Mouse (Mus musculus) kidney, embryonic 16.5 days (tissue): ENCODE measurements around the gene Rsph6a. TPM values are rescaled to one million over a fixed set of nuclear protein-coding genes. Genes with fewer than 3 reads are reported as not detected.

Source experiments
- ATAC-seq: fragments of 200-750 bp; cut with Nextera tagmentation; 2 replicates; pipeline ENCODE4 v1.8.0; 2017; ENCODE audit warnings: moderate TSS enrichment; ENCODE audit not compliant: low FRiP score, low TSS enrichment
- H3K27ac ChIP-seq: fragments of 300-500 bp; sonication (generic); 2 replicates; pipeline ENCODE4 v1.5.1; 2014; ENCODE audit warnings: low read length
- H3K27me3 ChIP-seq: fragments of 300-500 bp; sonication (generic); 2 replicates; pipeline ENCODE4 v1.6.1; 2014; ENCODE audit warnings: low read length, control low read depth, mixed read lengths; ENCODE audit not compliant: insufficient read depth
- H3K36me3 ChIP-seq: fragments of 300-500 bp; sonication (generic); 2 replicates; pipeline ENCODE4 v1.6.1; 2014; ENCODE audit warnings: low read length, control low read depth, mixed read lengths; ENCODE audit not compliant: insufficient read depth
- H3K4me1 ChIP-seq: fragments of 300-500 bp; sonication (generic); 2 replicates; pipeline ENCODE4 v1.6.1; 2014; ENCODE audit warnings: low read length, control low read depth, mixed read lengths; ENCODE audit not compliant: insufficient read depth
- H3K4me2 ChIP-seq: fragments of 300-500 bp; sonication (generic); replicated peaks from 2 replicates; pipeline ENCODE4 v1.6.1; 2014; ENCODE audit warnings: low read depth, low read length
- H3K4me3 ChIP-seq: fragments of 300-500 bp; sonication (generic); 2 replicates; pipeline ENCODE4 v1.5.1; 2014; ENCODE audit warnings: mild to moderate bottlenecking, low read length
- H3K9ac ChIP-seq: fragments of 300-500 bp; sonication (generic); replicated peaks from 2 replicates; pipeline ENCODE4 v1.6.1; 2014; ENCODE audit warnings: low read length
- H3K9me3 ChIP-seq: fragments of 300-500 bp; sonication (generic); 2 replicates; pipeline ENCODE4 v1.6.1; 2016; ENCODE audit warnings: low read length, control low read depth
- WGBS: fragments of 180-500 bp; shearing (Covaris S2); extraction: QIAGEN DNeasy Blood & Tissue Kit; methylation state at CpG from one replicate; pipeline ENCODE4 v1.1.7; 2014; 5-methylcytosine and 5-hydroxymethylcytosine counted together
- polyA plus RNA-seq: library from polyadenylated mRNA; unstranded; fragments of >200 nt; fragmentation: Nextera tagmentation; extraction: Ambion mirVana; gene quantifications from 2 replicates; pipeline ENCODE4 v1.2.1, GENCODE M21; 2015

Gene Rsph6a
- polyA plus RNA-seq, result not detected in 2 replicates

- H3K4me3 ChIP-seq, result peak within 1 kb of the TSS; percentile 17; the same call in 1 of the 2 replicates
- 25% methylated on average over 33 of the region's 33 CpGs for WGBS
- no peak within 1 kb of the TSS for H3K9ac ChIP-seq
- 0 out of 2 replicates have a peak, but pooled peaks cover 2% of the 10 kb centered on the region for H3K4me1 ChIP-seq
- H3K36me3 ChIP-seq, result peaks cover 38% of the 10 kb centered on the region
- no peaks in the 10 kb centered on the region for H3K9me3 ChIP-seq
- ATAC-seq, result 0 out of 2 replicates have a peak, but pooled peaks have one; percentile 57
- H3K27me3 ChIP-seq, result no peaks in the 10 kb centered on the region
- no peak within 1 kb of the TSS for H3K27ac ChIP-seq
- peak within 1 kb of the TSS; percentile 42 for H3K4me2 ChIP-seq
Observed at GRCm38 (mm10) chr7:19054047-19054776, at the start of gene Rsph6a. Gene Rsph6a, plus strand, starts transcription at chr7:19054690.

- no peak for ATAC-seq
- no peaks in the 10 kb centered on the region for H3K27me3 ChIP-seq
- no peak overlapping the region for H3K27ac ChIP-seq
- H3K9ac ChIP-seq, result peak overlapping the region; percentile 95
- peak overlapping the region; percentile 86 for H3K4me3 ChIP-seq
- H3K4me1 ChIP-seq, result peaks cover 51% of the 10 kb centered on the region
- WGBS, result 83% methylated on average over 34 of the region's 34 CpGs
- peaks cover 16% of the 10 kb centered on the region for H3K36me3 ChIP-seq
- H3K4me2 ChIP-seq, result peak overlapping the region; percentile 98
- H3K9me3 ChIP-seq, result no peaks in the 10 kb centered on the region
Observed at GRCm38 (mm10) chr7:19005417-19006121, 48.9 kb upstream of the Rsph6a start.

- ATAC-seq, result no peak
- H3K27me3 ChIP-seq, result no peaks in the 10 kb centered on the region
- peak overlapping the region; percentile 98 for H3K4me2 ChIP-seq
- peaks cover 46% of the 10 kb centered on the region for H3K4me1 ChIP-seq
- peaks cover 16% of the 10 kb centered on the region for H3K36me3 ChIP-seq
- 8% methylated on average over 12 of the region's 12 CpGs for WGBS
- no peaks in the 10 kb centered on the region for H3K9me3 ChIP-seq
- H3K9ac ChIP-seq, result peak overlapping the region; percentile 28; the same call in 1 of the 2 replicates
- H3K27ac ChIP-seq, result peak overlapping the region; percentile 25; the same call in 1 of the 2 replicates
- H3K4me3 ChIP-seq, result peak overlapping the region; percentile 5; the same call in 1 of the 2 replicates
Observed at GRCm38 (mm10) chr7:19006476-19006875, 48.0 kb upstream of the Rsph6a start.

- Histone ChIP-seq H3K4me2 (peak overlapping the region; percentile 28), H3K4me1 (peaks cover 46% of the 10 kb centered on the region), H3K36me3 (peaks cover 16% of the 10 kb centered on the region), H3K4me3 (peak overlapping the region; percentile 8; the same call in 1 of the 2 replicates), H3K27ac (peak overlapping the region; percentile 44), H3K27me3 (no peaks in the 10 kb centered on the region), H3K9ac (peak overlapping the region; percentile 35; the same call in 1 of the 2 replicates), H3K9me3 (no peaks in the 10 kb centered on the region)
- 45% methylated on average over 13 of the region's 13 CpGs for WGBS
- ATAC-seq, result no peak
Observed at GRCm38 (mm10) chr7:19007026-19007977, 47.2 kb upstream of the Rsph6a start.

GRCm38 (mm10) chr7:19010581-19010980 is 43.9 kb upstream of the Rsph6a start:
- Histone ChIP-seq H3K9ac (no peak overlapping the region), H3K36me3 (peaks cover 10% of the 10 kb centered on the region), H3K4me1 (peaks cover 38% of the 10 kb centered on the region), H3K4me2 (no peak overlapping the region), H3K27me3 (no peaks in the 10 kb centered on the region), H3K4me3 (no peak overlapping the region), H3K9me3 (no peaks in the 10 kb centered on the region), H3K27ac (no peak overlapping the region)
- WGBS, result 84% methylated on average over 7 of the region's 7 CpGs
- no peak for ATAC-seq

- H3K27ac ChIP-seq, result peak overlapping the region; percentile 83
- H3K9ac ChIP-seq, result peak overlapping the region; percentile 80
- no peaks in the 10 kb centered on the region for H3K9me3 ChIP-seq
- H3K4me1 ChIP-seq, result peaks cover 24% of the 10 kb centered on the region
- WGBS, result 2% methylated on average over 31 of the region's 31 CpGs
- ATAC-seq, result peak; percentile 63
- 0 out of 2 replicates have a peak, but pooled peaks cover 4% of the 10 kb centered on the region for H3K36me3 ChIP-seq
- H3K4me3 ChIP-seq, result peak overlapping the region; percentile 49
- H3K4me2 ChIP-seq, result peak overlapping the region; percentile 83
- no peaks in the 10 kb centered on the region for H3K27me3 ChIP-seq
Observed at GRCm38 (mm10) chr7:19012025-19012621, 42.4 kb upstream of the Rsph6a start.

GRCm38 (mm10) chr7:19012882-19013281 is 41.6 kb upstream of the Rsph6a start:
- ATAC-seq, result no peak
- WGBS, result 42% methylated on average over 2 of the region's 2 CpGs
- H3K4me2 ChIP-seq, result no peak overlapping the region
- no peaks in the 10 kb centered on the region for H3K36me3 ChIP-seq
- no peak overlapping the region for H3K27ac ChIP-seq
- H3K9ac ChIP-seq, result no peak overlapping the region
- H3K4me1 ChIP-seq, result peaks cover 16% of the 10 kb centered on the region
- no peaks in the 10 kb centered on the region for H3K9me3 ChIP-seq
- no peak overlapping the region for H3K4me3 ChIP-seq
- H3K27me3 ChIP-seq, result no peaks in the 10 kb centered on the region

GRCm38 (mm10) chr7:19014452-19014851 is 40.0 kb upstream of the Rsph6a start:
- H3K4me3 ChIP-seq, result no peak overlapping the region
- peaks cover 14% of the 10 kb centered on the region; the same call in 1 of the 2 replicates for H3K4me1 ChIP-seq
- ATAC-seq, result no peak
- no peaks in the 10 kb centered on the region for H3K36me3 ChIP-seq
- no peak overlapping the region for H3K27ac ChIP-seq
- H3K9ac ChIP-seq, result no peak overlapping the region
- H3K9me3 ChIP-seq, result no peaks in the 10 kb centered on the region
- no peak overlapping the region for H3K4me2 ChIP-seq
- WGBS, result 61% methylated on average over 15 of the region's 15 CpGs
- no peaks in the 10 kb centered on the region for H3K27me3 ChIP-seq

- H3K27ac ChIP-seq, result no peak overlapping the region
- 79% methylated on average over 4 of the region's 4 CpGs for WGBS
- peaks cover 14% of the 10 kb centered on the region; the same call in 1 of the 2 replicates for H3K4me1 ChIP-seq
- no peak overlapping the region for H3K4me2 ChIP-seq
- ATAC-seq, result no peak
- peaks cover 4% of the 10 kb centered on the region for H3K27me3 ChIP-seq
- H3K9ac ChIP-seq, result no peak overlapping the region
- H3K4me3 ChIP-seq, result no peak overlapping the region
- no peaks in the 10 kb centered on the region for H3K36me3 ChIP-seq
- H3K9me3 ChIP-seq, result no peaks in the 10 kb centered on the region
Observed at GRCm38 (mm10) chr7:19016042-19016441, 38.4 kb upstream of the Rsph6a start.
